1 mouse cellular context compared by ENCODE assay signal in the genomic region with DNA sequence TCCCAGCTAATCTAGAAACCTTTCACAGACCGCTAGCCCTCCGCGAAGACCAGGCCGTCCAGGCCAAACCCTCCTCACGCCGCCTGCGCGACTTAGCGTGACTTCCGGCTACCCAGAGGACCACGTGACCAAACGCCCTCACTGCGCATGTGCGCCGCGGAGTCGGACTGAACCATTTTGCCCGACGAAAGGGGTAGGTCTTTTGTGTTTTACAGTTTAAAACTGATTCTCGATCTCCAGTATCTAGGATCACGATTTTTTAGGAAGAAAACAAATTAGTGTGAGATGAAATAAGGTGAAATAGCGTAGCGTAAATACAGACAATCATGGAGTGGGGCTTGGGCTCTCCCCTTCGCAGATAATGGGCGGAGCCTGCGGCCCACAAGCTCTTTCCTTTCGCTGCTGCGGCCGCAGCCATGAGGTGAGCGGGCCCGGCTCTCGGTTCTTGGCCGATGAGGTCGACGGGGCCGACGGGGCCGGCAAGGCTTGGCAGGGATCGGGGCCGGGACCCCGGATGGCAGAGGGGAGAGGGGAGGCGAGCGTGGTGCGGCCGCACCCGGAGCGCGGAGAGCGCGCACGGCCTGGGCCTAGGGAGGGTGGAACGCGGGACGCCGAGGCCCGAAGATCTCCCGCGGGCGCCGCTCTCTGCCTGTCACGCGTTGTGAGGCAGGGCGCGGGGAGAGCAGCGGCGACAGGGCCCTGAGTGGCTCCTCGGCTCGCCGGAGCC.
A peak's percentile ranks its signal among the peaks of the same experiment; 100 is the strongest.
TF ChIP-seq lines count a peak whose summit lies in the region.

Gene Rpl19 (plus strand): TSS at position 141 of the 727 bp plus-strand sequence.

TF ChIP-seq in CH12.LX, 34 proteins besides CTCF, POLR2A, EP300 and RAD21 (continued from another document):
- TF ChIP-seq ZC3H11A (IDR thresholded peaks at IDR 0.05; ENCODE audit: low read depth, low read length): no peak
- TF ChIP-seq ELF1 (IDR thresholded peaks at IDR 0.05; ENCODE audit: low read depth, low read length): peak; percentile 98
- TF ChIP-seq USF1 (IDR thresholded peaks at IDR 0.05; ENCODE audit: low read depth, low read length): peak; percentile 100
- TF ChIP-seq UBTF (IDR thresholded peaks at IDR 0.05; ENCODE audit: low read depth, low read length): no peak
- peak; percentile 93 for TF ChIP-seq CHD2 (IDR thresholded peaks at IDR 0.05; ENCODE audit: low read length)
- TF ChIP-seq SIN3A (IDR thresholded peaks at IDR 0.05; ENCODE audit: low read length): peak; percentile 57; the same call in 1 of the 2 replicates
- TF ChIP-seq ZNF384 (IDR thresholded peaks at IDR 0.05; ENCODE audit: low read depth, low read length): no peak
- peak; percentile 82 for TF ChIP-seq KAT2A (IDR thresholded peaks at IDR 0.05; ENCODE audit: insufficient replicate concordance, low read length)
- TF ChIP-seq MAZ (IDR thresholded peaks at IDR 0.05; ENCODE audit: low read depth, low read length): 0 out of 2 replicates have a peak, but pooled peaks have one; percentile 25
- TF ChIP-seq ETS1 (conservative IDR thresholded peaks at IDR 0.05; ENCODE audit: low read depth, low read length): 0 out of 2 replicates have a peak, but pooled peaks have one; percentile 4
- peak; percentile 100 for TF ChIP-seq CHD1 (IDR thresholded peaks at IDR 0.05; ENCODE audit: low read depth, low read length)
- peak; percentile 98 for TF ChIP-seq ZMIZ1 (IDR thresholded peaks at IDR 0.05; ENCODE audit: low read depth, low read length)
- TF ChIP-seq TCF12 (IDR thresholded peaks at IDR 0.05; ENCODE audit: low read depth, low read length): peak; percentile 95
- TF ChIP-seq HCFC1 (IDR thresholded peaks at IDR 0.05; ENCODE audit: low read depth, low read length): peak; percentile 83
- no peak for TF ChIP-seq MAFK (IDR thresholded peaks at IDR 0.05; ENCODE audit: insufficient replicate concordance, low read length)
- TF ChIP-seq SMC3 (IDR thresholded peaks at IDR 0.05; ENCODE audit: low read depth, low read length): no peak
- no peak for TF ChIP-seq ZKSCAN1 (IDR thresholded peaks at IDR 0.05; ENCODE audit: borderline replicate concordance, low read depth, low read length)
- peak; percentile 98 for TF ChIP-seq NRF1 (IDR thresholded peaks at IDR 0.05; ENCODE audit: low read depth, low read length)
- TF ChIP-seq BHLHE40 (IDR thresholded peaks at IDR 0.05; ENCODE audit: low read depth, low read length): peak; percentile 80
- TF ChIP-seq MEF2A (IDR thresholded peaks at IDR 0.05; ENCODE audit: borderline replicate concordance, low read depth, low read length): no peak; the same call in 1 of the 2 replicates
- no peak for TF ChIP-seq E2F4 (IDR thresholded peaks at IDR 0.05; ENCODE audit: insufficient replicate concordance, low read depth, low read length)
- 0 out of 2 replicates have a peak, but pooled peaks have one; percentile 49 for TF ChIP-seq JUND (conservative IDR thresholded peaks at IDR 0.05; ENCODE audit: low read depth, low read length)
- peak; percentile 99 for TF ChIP-seq USF2 (conservative IDR thresholded peaks at IDR 0.05; ENCODE audit: low read depth, low read length)
- peak; percentile 91 for TF ChIP-seq MXI1 (IDR thresholded peaks at IDR 0.05; ENCODE audit: low read depth, low read length)
- no peak for TF ChIP-seq GABPA (IDR thresholded peaks at IDR 0.05; ENCODE audit: insufficient replicate concordance, low read depth, low read length)
- TF ChIP-seq IRF4 (IDR thresholded peaks at IDR 0.05; ENCODE audit: low read depth, low read length): peak; percentile 61; the same call in 1 of the 2 replicates
- peak; percentile 93 for TF ChIP-seq POLR2AphosphoS2 (IDR thresholded peaks at IDR 0.05; ENCODE audit: low read depth, low read length)
- peak; percentile 97 for TF ChIP-seq MYC (IDR thresholded peaks at IDR 0.05; ENCODE audit: low read depth, low read length)
- TF ChIP-seq NELFE (IDR thresholded peaks at IDR 0.05; ENCODE audit: low read depth, low read length): peak; percentile 93
- TF ChIP-seq JUN (IDR thresholded peaks at IDR 0.05; ENCODE audit: insufficient read depth, low read depth, low read length): no peak
